Mouse (Mus musculus): ENCODE measurements around the gene Gm26938.

Gene Gm26938

DNA sequence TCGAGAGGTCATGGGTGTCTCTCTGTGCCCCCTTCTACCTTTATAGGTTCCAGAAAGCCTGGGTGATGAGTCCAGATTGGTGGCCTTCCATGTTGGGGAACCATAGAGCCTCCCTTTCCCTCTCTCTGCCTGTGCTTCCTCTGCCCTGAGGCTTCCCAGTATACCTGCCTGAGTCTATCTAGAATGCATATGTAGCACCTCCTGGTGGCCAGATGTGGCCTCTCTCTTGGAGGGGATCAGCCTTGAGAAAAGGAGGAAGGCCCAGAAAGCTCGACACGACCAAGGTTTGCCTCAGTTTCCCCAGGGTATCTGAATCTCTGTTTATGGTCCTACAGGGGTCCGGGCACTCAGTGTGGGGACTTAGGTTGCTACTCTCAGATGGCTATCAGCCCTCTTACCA, 7.4 kb downstream of the Gm26938 start:
- in situ Hi-C loops (cut with MboI; ENCODE audit: low pct_unique_long_range_greater_than_20kb in 1 of 2, low sequenced_read_pairs in 2 of 2, unreplicated experiment in 1 of 2), result no loop called here

- in situ Hi-C loops (cut with MboI; ENCODE audit: low pct_unique_long_range_greater_than_20kb in 1 of 2, low sequenced_read_pairs in 2 of 2, unreplicated experiment in 1 of 2), result no loop called here
Measured at GRCm38 (mm10) chr5:139818056-139818455, 8.2 kb downstream of the Gm26938 start.

- in situ Hi-C loops (cut with MboI; ENCODE audit: low pct_unique_long_range_greater_than_20kb in 1 of 2, low sequenced_read_pairs in 2 of 2, unreplicated experiment in 1 of 2), result no loop called here
Measured at GRCm38 (mm10) chr5:139817292-139817691, 8.9 kb downstream of the Gm26938 start.

DNA sequence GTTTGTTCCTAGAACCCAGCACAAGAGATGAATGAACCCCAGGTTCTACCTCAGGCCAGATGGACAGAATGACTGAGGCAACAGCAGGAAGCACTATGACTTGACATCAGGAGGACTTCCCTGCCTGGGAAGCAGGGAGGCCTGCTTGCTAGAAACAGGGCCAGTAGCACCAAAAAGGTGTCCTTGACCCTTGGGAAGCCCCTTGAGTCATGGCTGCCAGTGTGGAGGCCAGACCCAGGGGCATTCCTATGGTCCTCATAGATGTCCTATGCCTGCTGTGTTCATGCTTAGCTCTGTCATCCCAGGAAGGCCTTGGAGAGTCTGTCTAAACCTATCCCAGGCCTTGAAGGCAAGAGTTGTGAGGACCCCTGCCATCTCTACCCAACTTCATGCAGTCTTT, 9.8 kb downstream of the Gm26938 start:
- in situ Hi-C loops (cut with MboI; ENCODE audit: low pct_unique_long_range_greater_than_20kb in 1 of 2, low sequenced_read_pairs in 2 of 2, unreplicated experiment in 1 of 2), result no loop called here

- in situ Hi-C loops (cut with MboI; ENCODE audit: low pct_unique_long_range_greater_than_20kb in 1 of 2, low sequenced_read_pairs in 2 of 2, unreplicated experiment in 1 of 2), result no loop called here
Measured at GRCm38 (mm10) chr5:139815964-139816363, 10.2 kb downstream of the Gm26938 start.

- in situ Hi-C loops (cut with MboI; ENCODE audit: low pct_unique_long_range_greater_than_20kb in 1 of 2, low sequenced_read_pairs in 2 of 2, unreplicated experiment in 1 of 2), result no loop called here
Measured at GRCm38 (mm10) chr5:139813963-139814381, 12.2 kb downstream of the Gm26938 start.

- in situ Hi-C loops (cut with MboI; ENCODE audit: low pct_unique_long_range_greater_than_20kb in 1 of 2, low sequenced_read_pairs in 2 of 2, unreplicated experiment in 1 of 2), result no loop called here
Measured at GRCm38 (mm10) chr5:139813126-139813490, 13.1 kb downstream of the Gm26938 start.

DNA sequence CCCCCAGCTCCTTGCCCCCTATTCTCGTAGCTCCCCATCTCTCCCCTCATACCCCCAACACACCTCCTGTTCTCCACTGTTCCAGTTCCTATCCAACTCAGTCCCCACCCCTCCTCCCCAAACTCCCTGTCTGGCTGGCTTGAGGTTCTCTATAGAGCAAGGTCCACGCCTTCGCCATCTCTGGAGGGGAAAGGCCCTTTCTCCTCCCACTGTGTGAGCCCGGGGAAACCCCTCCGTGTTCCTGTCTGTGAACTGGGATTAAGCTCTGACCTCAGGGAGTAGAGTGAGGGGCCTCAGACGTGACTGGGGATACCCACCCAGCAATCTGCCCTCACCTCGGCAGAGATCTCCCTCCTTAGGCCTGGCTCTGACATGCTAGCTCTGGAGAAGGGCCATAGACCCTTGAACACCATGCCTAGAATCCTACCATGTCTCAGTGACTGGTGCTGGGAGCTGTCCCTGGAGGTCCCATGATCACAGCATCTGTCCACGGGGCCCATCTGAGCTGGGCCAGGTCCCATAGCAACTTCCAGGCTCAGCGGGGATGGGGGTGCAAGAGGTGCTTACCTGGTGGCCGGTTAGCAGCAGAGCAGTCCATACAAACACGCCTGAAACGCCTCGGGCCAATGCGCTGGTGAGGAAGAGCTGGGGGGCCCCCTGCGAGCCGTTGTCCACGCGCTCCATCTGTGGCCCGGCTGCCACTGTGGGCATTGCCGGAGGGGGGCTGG, 13.6 kb downstream of the Gm26938 start:
- in situ Hi-C loops (cut with MboI; ENCODE audit: low pct_unique_long_range_greater_than_20kb in 1 of 2, low sequenced_read_pairs in 2 of 2, unreplicated experiment in 1 of 2), result no loop called here

DNA sequence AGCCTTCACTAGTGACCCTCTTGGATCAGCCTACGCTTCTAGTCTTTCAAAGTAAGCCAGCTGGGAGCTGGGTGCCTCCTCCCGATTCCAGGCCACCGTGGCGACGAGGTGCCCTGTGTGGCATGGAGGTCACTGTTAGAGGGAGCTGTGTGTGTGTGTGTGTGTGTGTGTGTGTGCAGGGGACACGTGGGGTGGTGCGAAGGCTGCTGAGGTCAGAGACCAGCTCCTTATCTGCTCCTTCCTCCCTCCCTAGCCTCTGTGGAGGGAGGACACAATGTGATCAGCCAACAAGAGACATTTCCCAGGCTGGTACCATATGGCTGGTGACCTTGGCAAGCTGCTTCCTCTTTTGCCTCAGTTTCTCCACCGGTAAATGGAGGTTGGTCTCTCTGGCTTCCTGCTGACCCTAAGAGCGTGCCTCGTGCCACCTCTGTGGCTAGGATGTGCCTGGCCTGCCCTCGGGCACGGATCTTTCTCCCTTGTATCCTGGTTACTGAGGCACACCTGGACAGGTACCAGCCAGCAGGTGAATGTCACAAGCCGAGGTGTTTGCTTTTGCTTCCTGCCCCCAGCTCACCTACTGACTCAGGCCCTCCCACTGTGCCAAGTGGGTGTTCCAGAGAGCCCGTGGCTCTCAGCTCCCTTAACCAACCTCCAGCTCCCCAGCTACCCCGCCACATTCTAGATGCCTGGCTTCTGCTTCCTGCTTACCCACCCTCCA, 14.4 kb downstream of the Gm26938 start:
- in situ Hi-C loops (cut with MboI; ENCODE audit: low pct_unique_long_range_greater_than_20kb in 1 of 2, low sequenced_read_pairs in 2 of 2, unreplicated experiment in 1 of 2), result no loop called here

DNA sequence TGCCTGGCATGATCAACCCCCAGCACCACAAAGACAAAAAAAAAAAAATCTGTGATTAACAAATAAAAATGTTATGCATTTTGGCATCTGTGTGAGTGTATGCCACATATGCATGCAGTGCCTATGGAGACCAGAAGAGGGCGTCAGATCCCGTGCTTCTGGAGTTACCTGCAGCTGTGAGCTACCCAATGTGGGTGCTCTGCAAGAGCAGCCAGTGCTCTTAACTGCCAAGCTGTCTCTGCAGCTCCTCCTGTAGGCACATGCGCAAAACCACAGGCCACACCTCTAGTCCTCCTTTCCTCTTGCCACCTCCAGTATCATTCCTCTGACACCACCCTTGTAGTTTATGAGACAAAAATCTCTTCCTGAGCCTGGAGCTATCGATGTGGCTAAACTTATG, 16.8 kb downstream of the Gm26938 start:
- in situ Hi-C loops (cut with MboI; ENCODE audit: low pct_unique_long_range_greater_than_20kb in 1 of 2, low sequenced_read_pairs in 2 of 2, unreplicated experiment in 1 of 2), result no loop called here

- in situ Hi-C loops (cut with MboI; ENCODE audit: low pct_unique_long_range_greater_than_20kb in 1 of 2, low sequenced_read_pairs in 2 of 2, unreplicated experiment in 1 of 2), result no loop called here
Measured at GRCm38 (mm10) chr5:139805924-139806323, 20.3 kb downstream of the Gm26938 start.

GRCm38 (mm10) chr5:139804573-139805111, 21.6 kb downstream of the Gm26938 start:
- in situ Hi-C loops (cut with MboI; ENCODE audit: low pct_unique_long_range_greater_than_20kb in 1 of 2, low sequenced_read_pairs in 2 of 2, unreplicated experiment in 1 of 2), result no loop called here

- in situ Hi-C loops (cut with MboI; ENCODE audit: low pct_unique_long_range_greater_than_20kb in 1 of 2, low sequenced_read_pairs in 2 of 2, unreplicated experiment in 1 of 2), result no loop called here
Measured at GRCm38 (mm10) chr5:139804107-139804551, 22.1 kb downstream of the Gm26938 start.

- in situ Hi-C loops (cut with MboI; ENCODE audit: low pct_unique_long_range_greater_than_20kb in 1 of 2, low sequenced_read_pairs in 2 of 2, unreplicated experiment in 1 of 2), result no loop called here
Measured at GRCm38 (mm10) chr5:139803601-139804102, 22.6 kb downstream of the Gm26938 start.

GRCm38 (mm10) chr5:139803165-139803564, 23.0 kb downstream of the Gm26938 start:
- in situ Hi-C loops (cut with MboI; ENCODE audit: low pct_unique_long_range_greater_than_20kb in 1 of 2, low sequenced_read_pairs in 2 of 2, unreplicated experiment in 1 of 2), result no loop called here

GRCm38 (mm10) chr5:139801880-139802279, 24.3 kb downstream of the Gm26938 start:
- in situ Hi-C loops (cut with MboI; ENCODE audit: low pct_unique_long_range_greater_than_20kb in 1 of 2, low sequenced_read_pairs in 2 of 2, unreplicated experiment in 1 of 2), result no loop called here

GRCm38 (mm10) chr5:139801231-139801630, 25.0 kb downstream of the Gm26938 start:
- in situ Hi-C loops (cut with MboI; ENCODE audit: low pct_unique_long_range_greater_than_20kb in 1 of 2, low sequenced_read_pairs in 2 of 2, unreplicated experiment in 1 of 2), result no loop called here

DNA sequence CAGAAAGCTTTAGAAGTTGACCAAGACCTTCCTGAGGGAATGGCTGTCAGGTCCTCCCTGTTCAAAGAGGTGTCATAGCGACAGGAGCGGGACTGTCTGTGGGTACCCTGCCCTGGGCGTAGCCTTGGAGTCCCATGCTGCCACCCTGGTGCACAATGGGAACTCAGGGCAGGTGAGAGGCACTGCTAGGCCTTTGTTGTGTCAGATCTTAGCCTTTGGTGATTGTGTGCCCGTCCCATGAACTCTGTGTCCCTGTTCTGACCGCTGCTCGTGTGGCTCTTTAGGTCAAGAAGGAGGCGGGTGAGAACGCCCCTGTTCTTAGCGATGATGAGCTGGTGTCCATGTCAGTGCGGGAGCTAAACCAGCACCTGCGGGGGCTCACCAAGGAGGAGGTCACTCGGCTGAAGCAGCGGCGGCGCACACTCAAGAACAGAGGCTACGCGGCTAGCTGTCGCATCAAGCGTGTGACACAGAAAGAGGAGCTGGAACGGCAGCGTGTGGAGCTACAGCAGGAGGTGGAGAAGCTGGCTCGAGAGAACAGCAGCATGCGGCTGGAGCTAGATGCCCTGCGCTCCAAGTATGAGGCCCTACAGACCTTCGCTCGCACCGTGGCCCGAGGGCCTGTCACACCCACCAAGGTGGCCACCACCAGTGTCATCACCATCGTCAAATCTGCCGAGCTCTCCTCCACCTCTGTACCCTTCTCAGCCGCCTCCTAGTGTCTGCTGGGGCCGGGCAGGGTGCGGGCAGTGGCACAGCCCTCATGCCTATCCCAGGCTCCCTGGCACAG, 26.2 kb downstream of the Gm26938 start:
- in situ Hi-C loops (cut with MboI; ENCODE audit: low pct_unique_long_range_greater_than_20kb in 1 of 2, low sequenced_read_pairs in 2 of 2, unreplicated experiment in 1 of 2), result no loop called here

DNA sequence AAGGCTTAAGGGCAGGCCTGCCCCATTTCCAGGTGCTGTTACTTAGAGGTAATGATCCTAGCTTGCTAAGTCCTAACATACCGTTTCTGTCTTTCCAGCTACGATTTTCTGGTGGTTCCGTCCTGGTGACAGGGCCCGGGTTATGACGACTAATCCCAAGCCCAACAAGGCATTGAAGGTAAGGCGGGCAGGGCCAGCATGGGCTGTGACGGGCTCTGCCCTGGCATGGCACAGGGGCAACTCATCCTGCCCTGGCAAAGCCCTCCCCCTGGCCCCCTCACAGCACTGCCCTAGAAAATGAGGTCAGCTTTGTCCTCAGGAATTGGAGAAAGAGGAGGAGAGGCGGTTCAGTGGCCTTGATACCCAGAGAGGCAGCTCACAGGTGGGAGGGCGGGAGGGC, 27.2 kb downstream of the Gm26938 start:
- in situ Hi-C loops (cut with MboI; ENCODE audit: low pct_unique_long_range_greater_than_20kb in 1 of 2, low sequenced_read_pairs in 2 of 2, unreplicated experiment in 1 of 2), result no loop called here
